Mouse (Mus musculus): ENCODE results near the gene Nop9. TPM values are rescaled to one million over a fixed set of nuclear protein-coding genes. Genes with fewer than 3 reads are reported as not detected.
A peak's percentile ranks its signal among the peaks of the same experiment; 100 is the strongest.

Nop9 gene
- polyA plus RNA-seq, 1 experiment, result 21.7 TPM

GRCm38 (mm10) chr14:55767519-55768414 is 22.3 kb downstream of the Nop9 start:
- 6% methylated on average over 52 of the region's 52 CpGs for WGBS
- no peak for DNase-seq (ENCODE audit: low read depth, low spot score)

DNA sequence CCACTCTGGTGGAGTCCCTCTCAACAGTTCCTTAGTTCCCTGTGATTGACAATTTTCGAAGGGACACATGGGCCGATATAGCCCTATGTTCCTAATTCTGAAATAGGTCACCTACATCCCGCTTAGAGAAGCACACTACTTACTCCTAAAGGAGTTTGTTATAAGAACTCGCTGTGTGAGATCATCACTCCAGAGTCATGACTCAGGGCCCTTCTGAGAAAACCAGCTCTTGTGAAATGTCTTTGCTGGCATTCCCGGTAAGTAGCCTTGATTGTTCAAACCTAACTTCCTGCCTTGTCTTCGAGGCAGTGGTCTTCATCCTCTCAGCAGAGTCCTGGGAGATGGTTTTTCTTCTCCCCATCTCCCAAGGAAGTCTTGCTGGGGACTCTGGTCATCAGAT is 23.1 kb downstream of the Nop9 start:
- WGBS, result 84% methylated on average over 6 of the region's 6 CpGs
- no peak for DNase-seq (ENCODE audit: low read depth, low spot score)

DNA sequence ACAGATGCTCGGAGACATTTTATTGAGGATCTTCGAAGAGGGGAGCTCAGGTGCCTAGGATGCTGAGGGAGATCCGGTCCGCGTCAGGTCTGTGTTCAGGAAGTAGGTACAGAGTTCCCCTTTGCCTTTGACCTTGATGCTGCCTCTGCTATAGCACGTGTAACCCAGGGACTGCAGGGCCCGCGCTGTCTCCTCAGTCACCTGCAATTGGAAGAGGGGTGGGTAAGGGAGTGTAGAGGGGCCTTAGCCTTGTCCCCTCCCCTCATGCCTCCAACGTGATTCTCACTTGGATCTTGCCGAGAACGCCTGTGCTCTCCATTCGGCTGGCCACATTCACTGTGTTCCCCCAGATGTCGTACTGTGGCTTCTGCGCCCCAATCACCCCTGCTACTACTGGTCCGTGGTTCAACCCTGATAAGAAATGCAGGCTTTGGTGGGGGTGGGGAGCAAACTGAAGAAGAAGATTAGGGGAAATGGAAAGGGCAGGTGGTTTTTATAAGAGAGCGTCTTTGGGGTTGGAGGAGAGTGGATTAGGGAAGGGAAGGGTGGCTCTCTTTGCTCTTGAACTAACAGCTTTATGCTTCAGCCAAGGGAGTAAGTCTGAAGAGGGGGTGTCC is 23.7 kb downstream of the Nop9 start:
- 84% methylated on average over 16 of the region's 16 CpGs for whole genome bisulfite sequencing

GRCm38 (mm10) chr14:55776711-55777110 is 31.2 kb downstream of the Nop9 start:
- DNase-seq (ENCODE audit: low read depth, low spot score), result no peak
- 51% methylated on average over 7 of the region's 7 CpGs for WGBS

More for the DNA sequence above, 23.7 kb downstream of the Nop9 start:
- DNase-seq (ENCODE audit: low read depth, low spot score), result no peak

DNA sequence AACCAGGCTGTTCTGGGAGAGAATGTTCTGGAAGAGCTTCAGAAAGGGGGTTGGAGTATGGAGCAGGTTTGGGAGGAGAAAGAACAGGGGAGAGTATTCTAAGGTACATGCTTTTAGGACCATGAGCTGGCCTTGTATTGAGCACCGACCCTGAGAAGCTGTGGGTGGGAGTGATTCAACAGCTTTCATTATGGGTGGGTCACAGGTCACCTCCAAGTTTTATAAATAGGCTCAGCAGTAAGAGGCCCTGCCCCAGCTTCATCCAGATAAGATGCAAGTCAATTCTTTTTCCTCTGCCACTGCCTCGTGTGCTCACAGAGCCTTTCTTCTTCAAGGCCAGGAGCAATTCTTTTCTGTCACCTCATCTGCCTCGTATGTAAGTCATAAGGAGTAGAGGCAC is 31.7 kb downstream of the Nop9 start:
- WGBS, result 28% methylated on average over 3 of the region's 3 CpGs

GRCm38 (mm10) chr14:55777806-55778205 is 32.3 kb downstream of the Nop9 start:
- 88% methylated on average over 11 of the region's 11 CpGs for WGBS
- no peak for DNase-seq (ENCODE audit: low read depth, low spot score)

More for the DNA sequence above, 31.7 kb downstream of the Nop9 start:
- no peak for DNase-seq (ENCODE audit: low read depth, low spot score)

GRCm38 (mm10) chr14:55778686-55779085 is 33.2 kb downstream of the Nop9 start:
- WGBS, result 90% methylated on average over 15 of the region's 15 CpGs
- DNase-seq (ENCODE audit: low read depth, low spot score), result no peak

GRCm38 (mm10) chr14:55779656-55780055 is 34.2 kb downstream of the Nop9 start:
- DNase-seq (ENCODE audit: low read depth, low spot score), result no peak
- WGBS, result 75% methylated on average over 16 of the region's 16 CpGs

DNA sequence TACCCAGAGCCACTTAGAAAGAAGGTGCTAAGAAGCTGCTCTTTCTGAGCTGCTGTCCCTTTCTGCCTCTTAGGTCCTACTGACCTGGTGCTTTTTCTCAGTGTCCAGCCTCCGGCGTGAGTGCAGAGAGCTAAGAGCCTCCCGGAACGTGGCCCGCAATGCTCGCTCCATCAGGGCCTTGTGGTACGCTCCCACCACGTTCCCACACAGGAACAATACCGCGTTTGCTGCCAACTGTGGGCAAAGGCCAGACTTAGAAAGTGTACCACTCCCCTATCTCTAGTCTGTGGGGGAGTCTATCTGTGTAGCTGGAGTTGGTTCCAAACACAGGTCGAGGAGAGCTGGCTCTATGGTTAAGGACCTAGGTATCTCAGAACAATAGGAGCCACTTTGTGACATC is 35.2 kb downstream of the Nop9 start:
- DNase-seq (ENCODE audit: low read depth, low spot score), result no peak
- WGBS, result 84% methylated on average over 11 of the region's 11 CpGs

GRCm38 (mm10) chr14:55781310-55781709 is 35.8 kb downstream of the Nop9 start:
- DNase-seq (ENCODE audit: low read depth, low spot score), result no peak
- WGBS, result 19% methylated on average over 14 of the region's 14 CpGs

DNA sequence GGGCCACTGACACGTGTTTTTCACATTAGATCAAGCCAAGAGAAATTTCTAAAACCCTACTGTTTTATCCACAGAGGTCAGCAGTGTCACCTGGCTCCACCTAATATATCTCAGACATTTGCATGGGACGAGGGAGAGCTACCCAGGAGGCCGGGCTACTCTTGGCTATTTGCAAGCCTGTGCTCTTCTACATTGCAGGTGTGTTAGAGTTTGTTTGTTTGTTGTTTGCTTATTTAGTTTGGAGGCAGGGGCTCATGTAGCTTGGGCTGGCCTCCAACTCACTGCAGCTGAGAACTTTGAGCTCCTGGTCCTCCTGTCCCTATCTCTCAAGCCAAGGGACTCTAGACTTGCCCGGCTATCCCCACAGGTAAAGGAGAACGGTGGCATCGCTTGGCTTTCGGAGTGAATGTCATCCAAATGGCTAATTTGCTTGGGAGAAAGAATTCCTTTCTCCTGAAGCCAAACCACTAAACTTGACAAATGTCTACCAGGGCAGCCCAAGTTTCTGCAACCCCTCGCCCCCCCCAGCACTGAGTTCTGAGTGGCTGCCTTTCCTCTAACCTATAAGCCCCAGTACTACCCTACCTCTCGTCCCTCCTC is 37.0 kb downstream of the Nop9 start:
- DNase-seq (ENCODE audit: low read depth, low spot score), result no peak
- WGBS, result 64% methylated on average over 9 of the region's 9 CpGs

DNA sequence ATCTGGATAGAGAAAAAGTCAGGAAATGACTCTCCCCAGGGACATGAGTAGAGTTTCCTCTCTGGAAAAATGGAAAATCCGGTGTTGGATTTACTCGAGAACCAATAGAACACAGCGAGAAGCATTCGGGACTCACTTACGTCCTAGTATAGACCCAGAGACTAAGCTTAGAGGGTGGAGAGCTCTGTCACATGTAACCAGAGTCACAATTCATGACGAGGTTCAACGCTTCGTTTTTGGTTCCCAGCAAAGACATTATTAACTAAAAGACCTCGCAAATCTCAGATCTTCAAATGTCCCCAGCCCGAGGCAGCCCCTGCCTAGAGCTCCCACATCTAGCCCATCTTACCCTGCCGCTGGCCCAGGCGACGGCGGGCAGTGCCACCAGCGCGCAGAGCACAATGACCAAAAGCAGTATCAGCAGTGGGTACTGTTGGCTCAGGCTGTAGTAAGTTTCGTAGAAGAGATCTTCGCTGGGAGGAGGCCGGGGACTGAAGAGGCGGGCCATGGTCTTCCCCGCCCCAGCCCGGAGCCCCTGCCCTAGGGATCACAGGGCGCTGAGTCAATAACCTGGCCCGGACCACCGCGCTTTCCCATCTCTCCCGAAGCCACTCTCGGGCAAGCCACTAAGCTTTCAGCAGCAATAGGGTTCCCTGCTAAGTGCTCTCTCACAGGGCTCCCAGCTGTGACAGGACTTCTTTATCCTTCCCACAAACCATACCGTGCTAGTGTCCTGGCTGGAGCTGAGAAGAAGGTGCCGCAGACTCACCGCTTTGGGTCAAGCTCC is 37.9 kb downstream of the Nop9 start:
- DNase-seq (ENCODE audit: low read depth, low spot score), result no peak
- WGBS, result 34% methylated on average over 31 of the region's 31 CpGs

GRCm38 (mm10) chr14:55783958-55784235 is 38.4 kb downstream of the Nop9 start, which contains the start of gene Adcy4:
Adcy4 (minus strand) TSS chr14:55784095.
- DNase-seq (ENCODE audit: low read depth, low spot score), result no peak
- 55% methylated on average over 13 of the region's 13 CpGs for WGBS

- no peak for DNase-seq (ENCODE audit: low read depth, low spot score)
- 66% methylated on average over 6 of the region's 6 CpGs for WGBS
Measured at GRCm38 (mm10) chr14:55785195-55785594, 39.7 kb downstream of the Nop9 start.

- WGBS, result 64% methylated on average over 11 of the region's 11 CpGs
- DNase-seq (ENCODE audit: low read depth, low spot score), result no peak
Measured at GRCm38 (mm10) chr14:55787731-55788130, 42.2 kb downstream of the Nop9 start.

DNA sequence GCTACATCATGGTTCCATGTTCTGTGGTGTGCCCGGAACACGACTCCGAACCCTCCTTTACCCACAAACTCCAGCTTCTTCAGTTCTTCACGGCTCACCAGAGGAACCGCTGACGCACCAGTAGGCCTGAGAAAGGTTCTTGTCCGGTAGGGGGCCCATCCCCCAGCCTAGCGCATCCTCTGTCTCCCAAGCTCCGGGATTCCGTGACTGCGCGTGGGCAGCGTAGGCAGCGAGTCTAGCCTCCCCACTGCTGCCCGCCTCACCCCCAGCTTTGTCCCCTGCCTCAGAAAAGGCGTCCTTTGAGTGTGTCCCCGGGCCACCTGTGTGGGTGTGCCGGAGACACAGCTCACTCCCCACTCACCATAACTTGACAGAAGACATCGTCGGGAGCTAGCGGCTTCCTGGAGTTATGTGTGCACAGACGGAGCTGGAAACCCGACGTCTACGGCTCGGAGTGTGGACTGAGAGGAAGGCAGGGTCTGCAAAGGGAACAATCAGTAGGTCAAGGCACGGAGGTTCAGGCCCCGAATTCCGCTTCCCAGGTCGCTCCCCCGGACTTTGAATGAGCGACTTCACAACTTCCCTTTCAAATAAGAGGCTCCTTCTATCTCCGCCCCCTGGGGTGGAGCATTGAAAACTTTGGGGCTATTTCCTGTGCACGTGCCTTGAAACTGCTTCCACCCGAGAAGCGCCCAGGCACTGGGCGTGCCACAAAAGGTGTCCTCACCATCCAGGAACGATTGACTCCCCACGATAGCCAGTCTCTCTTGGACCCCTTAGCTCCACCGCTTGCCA is 43.0 kb downstream of the Nop9 start, which contains the start of gene Ripk3:
Gene Ripk3 (minus strand): TSS at position 610 of the 795 bp plus-strand sequence.
- 5% methylated on average over 40 of the region's 40 CpGs for WGBS
- peak; percentile 73 for DNase-seq (ENCODE audit: low read depth, low spot score)

DNA sequence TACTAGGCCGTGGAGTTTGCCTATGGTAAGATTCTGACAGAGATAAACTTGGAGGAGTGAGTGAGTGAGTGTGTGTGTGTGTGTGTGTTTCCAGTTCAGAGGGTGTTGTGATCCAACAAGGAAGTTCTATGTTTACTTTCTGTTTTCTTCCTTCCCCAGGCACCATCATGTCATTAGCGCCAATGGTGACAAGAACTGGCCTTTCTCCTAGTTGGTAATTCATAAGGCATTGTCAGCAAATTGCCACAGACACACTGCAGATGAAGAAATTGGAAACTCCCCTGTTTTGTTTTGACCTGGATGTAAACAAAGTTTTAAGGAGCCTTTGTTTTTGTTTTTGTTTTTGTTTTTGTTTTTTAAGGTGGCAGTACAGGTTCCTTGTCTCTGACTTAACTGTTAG is 48.0 kb downstream of the Nop9 start:
- 26% methylated on average over 2 of the region's 2 CpGs for WGBS
- no peak for DNase-seq (ENCODE audit: low read depth, low spot score)

GRCm38 (mm10) chr14:55793946-55794345 is 48.5 kb downstream of the Nop9 start:
- DNase-seq (ENCODE audit: low read depth, low spot score), result no peak
- WGBS, result 52% methylated on average over 2 of the region's 2 CpGs
